Mouse (Mus musculus): Measurements from ENCODE around the gene Gm10260.

DNA sequence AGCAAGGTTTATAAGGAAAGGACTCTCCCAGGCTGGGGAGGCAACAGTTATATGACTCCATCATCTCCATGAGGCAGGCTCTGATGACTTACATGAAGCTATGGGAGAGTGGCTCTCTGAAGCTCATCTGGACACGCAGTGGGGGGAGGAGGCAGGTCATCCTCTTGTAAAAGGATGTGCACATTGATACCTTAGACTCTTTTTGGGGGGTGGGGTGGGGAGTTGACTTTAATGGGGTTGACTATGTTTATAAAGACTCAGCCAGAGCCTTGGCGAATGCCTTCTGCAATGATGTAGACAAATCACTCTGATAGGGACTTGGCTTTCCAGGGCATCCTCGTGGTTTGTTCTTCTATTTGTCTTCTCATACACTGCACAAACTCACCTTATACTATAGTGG, 8.8 kb upstream of the Gm10260 start:
- TF ChIP-seq CTCF (conservative IDR thresholded peaks at IDR 0.05; ENCODE audit: insufficient read depth, insufficient read length, low read depth, low read length) = no peak
- no peak for TF ChIP-seq POLR2A (IDR thresholded peaks at IDR 0.05; ENCODE audit: low read depth, low read length)
